Mouse (Mus musculus) midbrain, embryonic 13.5 days (tissue): ENCODE measurements around the gene Tbata. TPM values are rescaled to one million over a fixed set of nuclear protein-coding genes. Genes with fewer than 3 reads are reported as not detected.

Experiments
- ATAC-seq: fragments of 200-750 bp; cut with Nextera tagmentation; 2 replicates; pipeline ENCODE4 v1.8.0; 2017; ENCODE audit warnings: mild to moderate bottlenecking, moderate TSS enrichment, moderate library complexity
- H3K27ac ChIP-seq: fragments of 300-500 bp; sonication (generic); 2 replicates; pipeline ENCODE4 v1.5.1; 2015; ENCODE audit warnings: inconsistent platforms, mild to moderate bottlenecking, moderate library complexity
- H3K27me3 ChIP-seq: fragments of 300-500 bp; sonication (generic); 2 replicates; pipeline ENCODE4 v1.6.1; 2015; ENCODE audit warnings: mild to moderate bottlenecking, inconsistent platforms
- H3K36me3 ChIP-seq: fragments of 300-500 bp; sonication (generic); 2 replicates; pipeline ENCODE4 v1.6.1; 2015; ENCODE audit warnings: mild to moderate bottlenecking, inconsistent platforms
- H3K4me1 ChIP-seq: fragments of 300-500 bp; sonication (generic); replicated peaks from 2 replicates; pipeline ENCODE4 v1.6.1; 2015; ENCODE audit warnings: inconsistent platforms
- H3K4me2 ChIP-seq: fragments of 300-500 bp; sonication (generic); replicated peaks from 2 replicates; pipeline ENCODE4 v1.6.1; 2015; ENCODE audit warnings: moderate library complexity, mild to moderate bottlenecking, inconsistent platforms
- H3K4me3 ChIP-seq: fragments of 300-500 bp; sonication (generic); replicated peaks from 2 replicates; pipeline ENCODE4 v1.5.1; 2015; ENCODE audit warnings: mild to moderate bottlenecking, inconsistent platforms
- H3K9ac ChIP-seq: fragments of 300-500 bp; sonication (generic); replicated peaks from 2 replicates; pipeline ENCODE4 v1.6.1; 2015; ENCODE audit warnings: mild to moderate bottlenecking, inconsistent platforms
- H3K9me3 ChIP-seq: fragments of 300-500 bp; sonication (generic); 2 replicates; pipeline ENCODE4 v1.6.1; 2016; ENCODE audit warnings: mild to moderate bottlenecking, inconsistent platforms
- WGBS: fragments of 180-500 bp; shearing (Covaris S2); methylation state at CpG from one replicate; pipeline ENCODE4 v1.1.7; 2015; 5-methylcytosine and 5-hydroxymethylcytosine counted together
- polyA plus RNA-seq: library from polyadenylated mRNA; unstranded; fragments of >200 nt; fragmentation: Nextera tagmentation; extraction: Ambion mirVana; gene quantifications from 2 replicates; pipeline ENCODE4 v1.2.1, GENCODE M21; 2015

The Tbata gene
- polyA plus RNA-seq, 1 experiment from 2014 or later: 0.17 TPM

- no peaks in the 10 kb centered on the region for H3K9me3 ChIP-seq
- no peaks in the 10 kb centered on the region; the same call in 1 of the 2 replicates for H3K4me1 ChIP-seq
- no peak overlapping the region for H3K9ac ChIP-seq
- H3K4me3 ChIP-seq: no peak overlapping the region
- H3K4me2 ChIP-seq: no peak overlapping the region
- H3K36me3 ChIP-seq: no peaks in the 10 kb centered on the region
- 82% methylated on average over 4 of the region's 4 CpGs for WGBS
- H3K27ac ChIP-seq: no peak overlapping the region
- H3K27me3 ChIP-seq: no peaks in the 10 kb centered on the region
- ATAC-seq: no peak
Measured at GRCm38 (mm10) chr10:61172496-61172895, 742 bp downstream of the Tbata start.

DNA sequence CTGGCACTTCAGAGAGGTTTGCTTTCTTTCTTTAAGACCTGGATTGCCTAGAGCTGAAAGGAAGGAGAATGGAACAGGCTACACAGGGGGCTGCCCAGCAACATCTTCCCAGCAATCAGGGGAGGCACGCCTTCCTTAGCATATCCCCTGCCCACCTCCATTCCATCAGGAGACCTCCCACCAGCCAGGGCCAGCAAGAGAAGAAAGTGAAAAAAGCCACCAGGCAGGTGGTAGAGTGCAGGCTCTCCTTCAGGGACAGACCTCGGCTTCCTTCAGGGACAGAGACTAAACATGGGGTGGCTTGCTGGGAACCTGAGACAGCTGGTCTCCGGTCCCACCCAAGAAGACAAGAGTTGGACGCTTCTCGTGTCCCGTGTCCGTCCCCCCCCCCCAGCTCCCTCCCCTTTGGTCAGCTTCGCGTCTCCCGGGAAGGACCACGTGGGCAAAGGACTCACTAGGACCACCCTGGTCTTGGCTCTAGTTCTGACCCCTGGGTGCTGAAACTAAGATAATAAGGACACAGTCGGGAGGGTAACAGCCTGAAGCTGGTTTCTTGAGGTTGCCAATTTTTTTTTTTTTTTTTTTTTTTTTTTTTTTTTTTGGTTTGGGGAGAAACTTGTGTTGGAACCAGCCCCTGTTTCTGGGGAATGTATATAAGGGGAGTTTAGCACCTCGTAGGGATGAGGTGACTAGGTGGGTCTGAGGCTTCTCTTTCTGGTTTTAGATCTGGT, 3.1 kb downstream of the Tbata start:
- Histone ChIP-seq H3K4me3 (no peak overlapping the region), H3K9me3 (no peaks in the 10 kb centered on the region), H3K4me1 (no peaks in the 10 kb centered on the region; the same call in 1 of the 2 replicates), H3K27ac (no peak overlapping the region), H3K36me3 (no peaks in the 10 kb centered on the region), H3K27me3 (no peaks in the 10 kb centered on the region), H3K9ac (no peak overlapping the region), H3K4me2 (no peak overlapping the region)
- ATAC-seq: no peak
- 52% methylated on average over 13 of the region's 13 CpGs for WGBS

- no peak overlapping the region for H3K9ac ChIP-seq
- H3K4me2 ChIP-seq: peak overlapping the region; percentile 17
- 19% methylated on average over 24 of the region's 24 CpGs for WGBS
- H3K9me3 ChIP-seq: no peaks in the 10 kb centered on the region
- H3K27me3 ChIP-seq: no peaks in the 10 kb centered on the region
- H3K4me1 ChIP-seq: no peaks in the 10 kb centered on the region; the same call in 1 of the 2 replicates
- H3K36me3 ChIP-seq: no peaks in the 10 kb centered on the region
- no peak overlapping the region for H3K27ac ChIP-seq
- no peak for ATAC-seq
- no peak overlapping the region for H3K4me3 ChIP-seq
Measured at GRCm38 (mm10) chr10:61175442-61176204, 3.9 kb downstream of the Tbata start.

DNA sequence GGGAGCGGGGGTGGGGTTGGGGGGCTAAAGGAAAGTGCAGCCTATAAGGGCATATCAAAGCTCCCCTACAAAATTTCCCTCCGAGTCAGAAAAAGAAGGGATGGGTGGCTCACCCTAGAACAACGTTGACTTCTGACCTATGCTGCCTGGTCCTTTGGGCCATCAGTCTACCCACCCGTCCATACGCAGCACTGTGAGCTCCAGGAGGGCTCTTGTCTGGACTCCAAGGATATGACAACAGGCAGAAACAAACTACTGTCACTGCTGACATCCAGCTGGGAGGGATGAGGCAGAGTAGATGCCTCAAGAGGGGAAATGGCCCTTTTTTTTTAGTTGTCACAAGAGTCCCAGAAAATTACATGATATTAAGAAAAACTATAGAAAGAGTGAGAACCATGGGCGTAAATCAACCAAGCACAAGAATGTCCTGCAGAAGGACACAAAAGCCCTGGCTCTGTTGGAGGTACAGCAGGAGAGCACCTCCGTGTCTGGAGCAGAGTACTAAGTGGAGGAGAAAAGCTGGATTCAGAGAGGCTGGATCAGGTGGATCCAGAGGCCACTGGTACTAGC, 4.6 kb downstream of the Tbata start:
- no peaks in the 10 kb centered on the region for H3K9me3 ChIP-seq
- ATAC-seq: no peak
- no peaks in the 10 kb centered on the region; the same call in 1 of the 2 replicates for H3K4me1 ChIP-seq
- H3K4me2 ChIP-seq: peak overlapping the region; percentile 17
- no peaks in the 10 kb centered on the region; the same call in 1 of the 2 replicates for H3K27me3 ChIP-seq
- no peak overlapping the region for H3K4me3 ChIP-seq
- H3K36me3 ChIP-seq: no peaks in the 10 kb centered on the region
- 44% methylated on average over 7 of the region's 7 CpGs for WGBS
- H3K9ac ChIP-seq: no peak overlapping the region
- H3K27ac ChIP-seq: no peak overlapping the region

DNA sequence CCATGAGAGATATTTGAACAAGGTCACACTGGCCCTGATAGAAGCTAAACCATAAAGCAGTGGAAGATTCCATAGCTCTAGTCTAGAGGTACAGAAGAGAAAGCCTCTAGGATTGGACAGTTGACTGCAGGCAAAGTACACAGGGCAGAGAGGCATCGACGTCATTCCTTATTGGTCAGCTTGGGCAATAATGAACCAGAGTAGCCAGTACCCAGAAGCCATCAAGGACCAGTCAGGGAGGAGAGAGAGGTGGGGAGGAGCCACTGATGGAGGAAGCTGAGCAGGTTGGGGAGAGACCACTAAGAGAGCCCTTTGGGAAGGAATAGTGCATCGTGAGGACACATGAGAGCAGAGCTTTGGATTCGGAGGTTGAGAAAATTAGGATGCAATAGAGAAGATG, 6.0 kb downstream of the Tbata start:
- H3K27me3 ChIP-seq: no peaks in the 10 kb centered on the region; the same call in 1 of the 2 replicates
- no peaks in the 10 kb centered on the region for H3K9me3 ChIP-seq
- no peaks in the 10 kb centered on the region; the same call in 1 of the 2 replicates for H3K4me1 ChIP-seq
- H3K9ac ChIP-seq: no peak overlapping the region
- H3K4me3 ChIP-seq: no peak overlapping the region
- ATAC-seq: no peak
- WGBS: 83% methylated on average over 4 of the region's 4 CpGs
- no peaks in the 10 kb centered on the region for H3K36me3 ChIP-seq
- no peak overlapping the region for H3K27ac ChIP-seq
- no peak overlapping the region for H3K4me2 ChIP-seq

- no peak overlapping the region for H3K4me2 ChIP-seq
- WGBS: 84% methylated on average over 8 of the region's 8 CpGs
- no peak for ATAC-seq
Measured at GRCm38 (mm10) chr10:61178687-61179086, 6.9 kb downstream of the Tbata start.

DNA sequence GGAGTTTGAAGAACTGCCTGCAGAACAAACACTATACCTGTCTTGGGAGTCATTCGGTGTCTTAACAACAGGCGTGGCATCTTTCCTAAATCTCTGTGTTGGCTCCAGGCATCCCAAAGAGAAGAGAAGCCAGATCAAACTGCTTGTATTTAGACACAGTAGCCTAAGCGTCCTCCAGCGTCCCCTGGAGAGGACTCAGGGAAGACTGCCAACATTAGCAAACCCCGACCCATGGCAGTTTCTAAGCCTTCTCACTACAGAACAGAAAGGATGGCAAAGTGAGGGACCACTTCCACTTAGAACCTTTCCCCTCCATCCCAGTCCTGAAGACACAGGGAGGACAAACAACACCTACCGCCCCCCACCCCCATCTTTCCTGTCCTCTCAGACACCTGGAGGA, 8.2 kb downstream of the Tbata start:
- Histone ChIP-seq H3K4me3 (no peak overlapping the region), H3K36me3 (no peaks in the 10 kb centered on the region), H3K4me1 (no peaks in the 10 kb centered on the region; the same call in 1 of the 2 replicates), H3K9me3 (no peaks in the 10 kb centered on the region), H3K9ac (no peak overlapping the region), H3K27ac (no peak overlapping the region), H3K4me2 (no peak overlapping the region), H3K27me3 (no peaks in the 10 kb centered on the region; the same call in 1 of the 2 replicates)
- ATAC-seq: no peak
- 79% methylated on average over 6 of the region's 6 CpGs for WGBS

More at GRCm38 (mm10) chr10:61178687-61179086, 6.9 kb downstream of the Tbata start:
- H3K9me3 ChIP-seq: no peaks in the 10 kb centered on the region
- H3K4me1 ChIP-seq: no peaks in the 10 kb centered on the region; the same call in 1 of the 2 replicates
- no peaks in the 10 kb centered on the region for H3K36me3 ChIP-seq
- no peaks in the 10 kb centered on the region; the same call in 1 of the 2 replicates for H3K27me3 ChIP-seq
- H3K4me3 ChIP-seq: no peak overlapping the region
- no peak overlapping the region for H3K9ac ChIP-seq
- no peak overlapping the region for H3K27ac ChIP-seq

DNA sequence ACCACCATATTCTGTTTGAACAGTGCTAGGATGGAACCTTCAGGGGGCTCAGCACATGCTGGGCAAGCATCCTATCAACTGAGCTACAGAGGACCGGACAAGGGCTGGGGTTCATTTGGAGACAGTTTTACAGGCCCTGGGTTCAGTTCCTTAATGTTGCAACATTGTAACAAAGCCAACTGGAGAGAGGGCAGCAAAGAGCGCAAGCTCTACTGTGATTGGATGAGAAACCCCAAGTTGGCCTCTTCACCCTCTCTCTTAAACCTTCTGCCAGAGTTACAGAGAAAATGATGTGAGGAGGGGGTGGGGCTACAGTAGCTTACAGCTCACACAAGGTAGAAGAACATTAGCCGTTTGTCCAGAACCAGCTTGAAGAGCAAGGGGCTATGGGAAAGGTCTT, 15.2 kb downstream of the Tbata start:
- Histone ChIP-seq H3K36me3 (no peaks in the 10 kb centered on the region), H3K4me1 (no peaks in the 10 kb centered on the region), H3K27ac (no peak overlapping the region), H3K4me3 (no peak overlapping the region), H3K27me3 (no peaks in the 10 kb centered on the region), H3K9me3 (no peaks in the 10 kb centered on the region), H3K9ac (no peak overlapping the region), H3K4me2 (no peak overlapping the region)
- no peak for ATAC-seq
- WGBS: 88% methylated on average over 3 of the region's 3 CpGs

DNA sequence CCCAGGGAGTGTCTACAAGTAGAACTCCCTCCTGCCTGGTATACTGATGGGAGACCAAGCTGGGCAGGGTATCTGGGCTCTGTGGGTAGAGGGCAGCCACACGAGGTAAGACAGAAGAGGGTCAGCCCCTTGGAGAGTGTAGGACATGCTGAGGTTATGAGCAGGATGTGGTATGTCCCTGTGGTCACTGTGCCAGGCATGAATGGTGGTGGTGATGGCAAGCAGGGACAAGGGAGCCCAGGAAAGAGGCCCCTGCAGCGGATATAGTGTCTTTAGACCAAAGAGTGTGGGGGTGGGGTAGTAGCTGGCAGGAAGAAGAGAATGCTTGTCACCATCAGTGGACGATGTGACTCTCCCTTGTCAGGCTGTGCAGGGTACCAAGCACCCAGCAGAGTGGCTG, 16.3 kb downstream of the Tbata start:
- H3K4me1 ChIP-seq: no peaks in the 10 kb centered on the region
- H3K36me3 ChIP-seq: no peaks in the 10 kb centered on the region
- H3K27ac ChIP-seq: no peak overlapping the region
- WGBS: 76% methylated on average over 3 of the region's 3 CpGs
- no peak overlapping the region for H3K4me2 ChIP-seq
- H3K27me3 ChIP-seq: no peaks in the 10 kb centered on the region
- no peak overlapping the region for H3K4me3 ChIP-seq
- no peak for ATAC-seq
- H3K9ac ChIP-seq: no peak overlapping the region
- H3K9me3 ChIP-seq: no peaks in the 10 kb centered on the region

- Histone ChIP-seq H3K4me1 (no peaks in the 10 kb centered on the region), H3K36me3 (no peaks in the 10 kb centered on the region), H3K9me3 (no peaks in the 10 kb centered on the region), H3K27me3 (peaks cover 5% of the 10 kb centered on the region; the same call in 1 of the 2 replicates), H3K9ac (no peak overlapping the region), H3K4me3 (no peak overlapping the region), H3K4me2 (no peak overlapping the region), H3K27ac (no peak overlapping the region)
- 81% methylated on average over 9 of the region's 9 CpGs for WGBS
- ATAC-seq: no peak
Measured at GRCm38 (mm10) chr10:61194611-61195010, 22.9 kb downstream of the Tbata start.

DNA sequence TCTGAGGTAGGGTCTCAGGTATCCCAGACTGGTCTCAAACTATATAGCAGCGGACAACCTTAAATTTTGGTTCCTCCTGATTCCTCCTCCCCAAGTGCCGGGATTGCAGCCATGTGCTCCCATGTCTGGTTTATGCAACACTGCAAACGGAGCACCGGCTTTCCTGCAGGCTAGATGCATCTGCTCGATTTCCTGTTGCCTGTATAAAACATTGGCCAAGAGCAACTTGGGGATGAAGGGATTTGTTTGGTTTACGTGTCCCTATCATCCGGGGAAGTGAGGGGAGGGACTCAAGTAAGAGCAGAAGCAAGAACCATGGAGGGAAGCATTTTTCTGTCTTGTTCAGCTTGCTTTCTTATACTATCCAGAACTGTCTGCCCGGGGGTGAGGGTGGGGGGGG, 23.5 kb downstream of the Tbata start:
- Histone ChIP-seq H3K4me2 (no peak overlapping the region), H3K9ac (no peak overlapping the region), H3K4me1 (peaks cover 2% of the 10 kb centered on the region; the same call in 1 of the 2 replicates), H3K4me3 (no peak overlapping the region), H3K27ac (no peak overlapping the region), H3K36me3 (no peaks in the 10 kb centered on the region), H3K9me3 (no peaks in the 10 kb centered on the region), H3K27me3 (peaks cover 5% of the 10 kb centered on the region; the same call in 1 of the 2 replicates)
- WGBS: 93% methylated on average over 8 of the region's 8 CpGs
- no peak for ATAC-seq
